Mouse (Mus musculus): Measurements from ENCODE around the gene Crtam. TPM values are rescaled to one million over a fixed set of nuclear protein-coding genes. Genes with fewer than 3 reads are reported as not detected.

Gene Crtam
- polyA plus RNA-seq, 1 experiment from 2014 or later, result 0.39 TPM

DNA sequence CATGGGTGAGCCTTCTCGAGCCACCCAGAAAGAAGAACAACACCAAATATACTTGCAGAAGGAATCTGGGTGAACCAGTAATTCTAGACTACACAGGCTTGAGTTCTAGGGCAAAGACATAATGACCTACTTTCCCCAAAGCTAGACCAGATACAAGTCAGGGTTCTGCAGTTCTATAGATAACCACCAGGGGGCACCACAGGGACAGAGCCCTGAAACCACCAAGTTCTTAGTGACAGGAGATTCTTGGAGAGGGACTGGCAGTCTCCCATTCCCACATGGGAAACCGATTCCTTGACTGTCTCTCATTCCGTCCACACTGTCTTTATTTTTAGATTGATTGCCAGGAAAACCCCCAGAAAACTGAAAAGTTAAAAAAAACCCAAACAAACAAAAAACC is 40.2 kb upstream of the Crtam start:
- WGBS, result 9% methylated on average over 3 of the region's 3 CpGs
- DNase-seq (ENCODE audit: low spot score) (peak; percentile 89), ATAC-seq (ENCODE audit: low FRiP score) (peak; percentile 55; the same call in 1 of the 2 replicates)
- Histone ChIP-seq H3K27ac (no peak overlapping the region), H3K9me3 (ENCODE audit: control insufficient read depth, low read length) (no peaks in the 10 kb centered on the region), H3K4me2 (replicated peaks) (no peak overlapping the region), H3K36me3 (replicated peaks; ENCODE audit: control insufficient read depth, insufficient read depth) (peaks cover 21% of the 10 kb centered on the region), H3K4me3 (replicated peaks; ENCODE audit: low read length) (no peak overlapping the region), H3K9ac (no peak overlapping the region), H3K27me3 (ENCODE audit: control insufficient read depth, insufficient read depth, low read length) (no peaks in the 10 kb centered on the region), H3K4me1 (replicated peaks; ENCODE audit: control insufficient read depth, insufficient read depth, low read length) (no peaks in the 10 kb centered on the region)

DNA sequence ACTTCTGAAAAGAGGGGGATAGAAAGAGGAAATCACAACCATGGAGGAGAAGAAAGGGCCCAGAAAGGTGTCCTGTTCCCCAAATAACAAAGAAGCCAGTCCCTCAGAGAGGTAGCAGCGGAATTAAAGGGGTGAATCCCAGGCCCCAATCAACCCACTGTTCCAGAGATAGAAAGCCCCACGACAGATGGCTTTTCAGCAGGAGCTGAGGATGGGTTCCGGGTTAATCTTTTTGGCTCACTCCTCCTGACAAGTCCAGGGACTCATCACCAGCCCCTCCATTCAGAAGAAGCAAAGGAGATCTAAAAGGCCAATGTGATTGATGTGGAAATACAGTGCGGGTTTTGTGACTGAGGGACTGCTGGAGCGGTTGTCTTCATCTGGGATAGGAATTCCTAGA is 39.2 kb upstream of the Crtam start:
- H3K4me1 ChIP-seq (replicated peaks; ENCODE audit: control insufficient read depth, insufficient read depth, low read length), result no peaks in the 10 kb centered on the region
- H3K9ac ChIP-seq, result no peak overlapping the region
- H3K4me3 ChIP-seq (replicated peaks; ENCODE audit: low read length), result no peak overlapping the region
- H3K36me3 ChIP-seq (replicated peaks; ENCODE audit: control insufficient read depth, insufficient read depth), result peaks cover 21% of the 10 kb centered on the region
- DNase-seq (ENCODE audit: low spot score) (no peak), ATAC-seq (ENCODE audit: low FRiP score) (no peak)
- 81% methylated on average over 5 of the region's 5 CpGs for WGBS
- H3K4me2 ChIP-seq (replicated peaks), result no peak overlapping the region
- no peaks in the 10 kb centered on the region for H3K9me3 ChIP-seq (ENCODE audit: control insufficient read depth, low read length)
- H3K27me3 ChIP-seq (ENCODE audit: control insufficient read depth, insufficient read depth, low read length), result no peaks in the 10 kb centered on the region
- H3K27ac ChIP-seq, result no peak overlapping the region

DNA sequence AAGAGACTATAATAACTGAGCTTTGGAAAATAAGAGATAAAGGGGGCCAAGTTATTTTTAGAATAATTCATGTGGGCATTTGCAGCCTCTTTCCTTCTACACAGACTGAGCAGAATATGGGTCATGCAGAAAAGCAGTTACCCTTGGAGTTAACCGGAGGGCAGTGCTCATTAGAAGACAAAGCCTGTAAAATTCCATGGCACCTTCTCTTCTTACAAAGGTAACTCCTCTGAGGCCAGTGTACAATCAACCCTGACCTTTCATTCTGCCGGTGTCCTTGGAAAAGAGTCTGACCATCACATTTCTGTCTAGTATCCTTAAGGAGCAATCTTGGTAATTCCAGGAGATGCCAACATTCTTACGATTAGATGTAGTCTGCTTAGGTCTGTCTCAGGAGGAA is 37.0 kb upstream of the Crtam start:
- Histone ChIP-seq H3K4me3 (replicated peaks; ENCODE audit: low read length) (no peak overlapping the region), H3K27ac (no peak overlapping the region), H3K9ac (no peak overlapping the region), H3K4me1 (replicated peaks; ENCODE audit: control insufficient read depth, insufficient read depth, low read length) (no peaks in the 10 kb centered on the region), H3K36me3 (replicated peaks; ENCODE audit: control insufficient read depth, insufficient read depth) (peaks cover 27% of the 10 kb centered on the region), H3K4me2 (replicated peaks) (no peak overlapping the region), H3K27me3 (ENCODE audit: control insufficient read depth, insufficient read depth, low read length) (no peaks in the 10 kb centered on the region), H3K9me3 (ENCODE audit: control insufficient read depth, low read length) (no peaks in the 10 kb centered on the region)
- DNase-seq (ENCODE audit: low spot score) (no peak), ATAC-seq (ENCODE audit: low FRiP score) (no peak)
- WGBS, result 84% methylated on average over 3 of the region's 3 CpGs

DNA sequence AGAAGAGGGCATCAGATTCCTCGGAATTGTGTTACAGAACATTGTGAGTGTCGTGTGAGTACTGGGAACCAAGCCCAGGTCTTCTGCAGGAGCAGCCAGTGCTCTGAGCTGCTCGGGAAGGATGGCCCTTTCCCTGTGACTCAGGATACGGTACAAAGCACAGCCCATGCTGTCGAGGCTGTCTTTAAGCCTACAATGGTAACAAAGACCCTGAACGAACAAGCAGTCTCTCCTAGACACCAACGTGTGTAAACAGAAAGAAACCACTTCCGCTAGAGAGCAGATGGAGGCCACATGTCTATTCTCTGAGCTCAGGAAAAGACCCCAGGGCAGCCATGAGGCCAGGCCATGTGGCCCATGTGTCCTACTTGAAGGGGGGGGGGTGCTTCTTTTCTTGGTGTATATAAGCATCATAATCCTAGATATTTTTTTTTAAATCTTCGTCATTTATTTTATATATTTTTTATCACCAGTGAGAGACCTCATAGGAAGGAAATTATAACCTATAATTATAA is 33.8 kb upstream of the Crtam start:
- no peaks in the 10 kb centered on the region for H3K27me3 ChIP-seq (ENCODE audit: control insufficient read depth, insufficient read depth, low read length)
- no peak for ATAC-seq (ENCODE audit: low FRiP score)
- H3K9me3 ChIP-seq (ENCODE audit: control insufficient read depth, low read length), result no peaks in the 10 kb centered on the region
- H3K4me1 ChIP-seq (replicated peaks; ENCODE audit: control insufficient read depth, insufficient read depth, low read length), result 0 out of 2 replicates have a peak, but pooled peaks cover 5% of the 10 kb centered on the region
- 52% methylated on average over 9 of the region's 9 CpGs for WGBS
- H3K36me3 ChIP-seq (replicated peaks; ENCODE audit: control insufficient read depth, insufficient read depth), result peaks cover 25% of the 10 kb centered on the region
- no peak overlapping the region for H3K9ac ChIP-seq
- no peak overlapping the region for H3K4me3 ChIP-seq (replicated peaks; ENCODE audit: low read length)
- H3K27ac ChIP-seq, result no peak overlapping the region
- DNase-seq (ENCODE audit: low spot score), result no peak
- H3K4me2 ChIP-seq (replicated peaks), result no peak overlapping the region

DNA sequence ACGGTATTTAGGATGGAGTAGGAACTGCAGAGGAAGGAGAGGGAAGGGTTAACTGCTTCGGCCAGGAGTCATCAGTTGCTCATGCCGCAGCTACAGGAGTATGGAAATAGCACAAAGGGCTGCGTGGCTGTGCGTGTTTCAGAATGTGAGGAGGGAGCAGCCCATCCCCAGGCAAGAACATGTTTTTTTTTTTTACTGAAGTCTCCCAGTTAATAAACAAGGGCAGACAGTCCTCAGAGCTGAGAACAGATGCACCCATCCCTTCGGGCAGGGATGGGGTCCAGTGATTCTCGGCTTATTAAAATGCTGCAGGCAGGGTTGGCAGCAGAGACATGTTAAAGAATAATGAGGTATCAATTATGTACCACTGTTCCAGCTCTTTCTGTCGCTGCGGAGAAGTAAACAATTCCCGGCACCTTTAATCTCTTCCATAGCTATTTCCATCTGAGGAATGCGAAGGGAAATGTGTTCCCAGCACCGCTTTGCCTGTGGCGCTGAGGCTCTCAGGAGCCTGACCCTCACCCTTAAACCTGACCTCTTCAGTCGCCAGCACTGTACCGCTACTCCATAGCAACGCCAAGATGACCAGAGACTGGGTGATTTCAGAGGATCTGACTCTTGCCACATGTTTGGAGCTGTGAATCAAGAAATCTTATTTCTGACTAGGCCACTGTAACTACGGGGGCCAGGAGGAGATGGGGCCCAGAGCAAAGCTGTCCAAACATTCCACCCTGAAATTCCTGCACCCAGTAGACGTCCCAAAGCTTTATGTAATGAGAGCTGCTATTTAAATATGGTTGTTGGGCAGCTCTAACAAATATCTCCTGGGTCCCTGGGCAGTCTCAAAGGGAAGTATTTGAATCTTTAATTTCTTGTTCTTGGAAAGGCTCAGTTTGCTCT is 27.4 kb upstream of the Crtam start:
- Histone ChIP-seq H3K27ac (peak overlapping the region; percentile 79), H3K4me3 (replicated peaks; ENCODE audit: low read length) (no peak overlapping the region), H3K4me2 (replicated peaks) (peak overlapping the region; percentile 27), H3K4me1 (replicated peaks; ENCODE audit: control insufficient read depth, insufficient read depth, low read length) (peaks cover 20% of the 10 kb centered on the region), H3K36me3 (replicated peaks; ENCODE audit: control insufficient read depth, insufficient read depth) (peaks cover 16% of the 10 kb centered on the region), H3K27me3 (ENCODE audit: control insufficient read depth, insufficient read depth, low read length) (no peaks in the 10 kb centered on the region), H3K9ac (peak overlapping the region; percentile 26; the same call in 1 of the 2 replicates), H3K9me3 (ENCODE audit: control insufficient read depth, low read length) (no peaks in the 10 kb centered on the region)
- ATAC-seq (ENCODE audit: low FRiP score) (peak; percentile 70), DNase-seq (ENCODE audit: low spot score) (no peak)
- 30% methylated on average over 18 of the region's 18 CpGs for whole genome bisulfite sequencing

DNA sequence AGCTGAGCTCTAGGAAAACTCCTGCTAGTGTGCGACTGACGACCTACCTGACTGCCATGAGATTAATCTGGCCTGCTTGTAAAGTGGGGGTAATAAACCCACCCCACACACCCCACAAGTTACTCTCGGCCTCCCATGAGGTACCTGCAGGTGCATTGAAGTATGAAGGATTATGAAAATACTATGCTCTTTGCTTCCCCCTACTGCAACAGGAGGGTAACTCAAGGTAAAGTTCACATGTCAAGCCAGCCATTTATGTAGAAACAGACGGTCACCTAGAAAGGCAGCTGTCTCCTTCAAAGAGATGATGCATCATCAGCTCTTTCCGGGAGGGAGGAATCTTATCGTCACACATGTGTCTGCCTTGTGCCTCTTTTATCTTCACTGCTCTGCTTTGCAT is 25.4 kb upstream of the Crtam start:
- DNase-seq (ENCODE audit: low spot score), result no peak
- 75% methylated on average over 6 of the region's 6 CpGs for WGBS

DNA sequence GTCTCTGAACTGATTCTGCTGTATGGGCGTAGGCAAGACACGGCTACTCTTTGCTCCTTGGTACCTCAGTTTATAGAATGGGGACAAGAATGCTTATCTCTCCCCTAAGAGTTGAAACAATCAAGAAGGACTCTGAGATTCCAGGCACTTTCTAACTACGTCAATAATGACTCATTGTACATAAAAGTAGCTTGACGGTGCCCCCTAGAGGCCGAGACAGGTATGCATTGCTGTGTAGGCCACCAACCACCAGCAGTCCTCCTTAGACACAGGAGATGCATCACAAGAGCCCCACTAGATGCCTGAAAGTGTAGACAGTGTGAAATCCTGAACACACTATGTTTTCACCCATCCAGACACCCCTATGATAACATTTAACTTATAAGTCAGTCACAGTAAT is 24.0 kb upstream of the Crtam start:
- no peak overlapping the region for H3K27ac ChIP-seq
- H3K9me3 ChIP-seq (ENCODE audit: control insufficient read depth, low read length), result no peaks in the 10 kb centered on the region
- peak; percentile 49 for DNase-seq (ENCODE audit: low spot score)
- no peak overlapping the region for H3K4me3 ChIP-seq (replicated peaks; ENCODE audit: low read length)
- H3K36me3 ChIP-seq (replicated peaks; ENCODE audit: control insufficient read depth, insufficient read depth), result peaks cover 16% of the 10 kb centered on the region
- H3K4me1 ChIP-seq (replicated peaks; ENCODE audit: control insufficient read depth, insufficient read depth, low read length), result peaks cover 15% of the 10 kb centered on the region
- no peak overlapping the region for H3K4me2 ChIP-seq (replicated peaks)
- 48% methylated on average over 5 of the region's 5 CpGs for WGBS
- no peaks in the 10 kb centered on the region for H3K27me3 ChIP-seq (ENCODE audit: control insufficient read depth, insufficient read depth, low read length)
- ATAC-seq (ENCODE audit: low FRiP score), result no peak
- no peak overlapping the region for H3K9ac ChIP-seq

More for the DNA sequence above, 25.4 kb upstream of the Crtam start:
- no peak overlapping the region for H3K27ac ChIP-seq
- no peaks in the 10 kb centered on the region for H3K27me3 ChIP-seq (ENCODE audit: control insufficient read depth, insufficient read depth, low read length)
- no peak overlapping the region for H3K9ac ChIP-seq
- H3K4me1 ChIP-seq (replicated peaks; ENCODE audit: control insufficient read depth, insufficient read depth, low read length), result peaks cover 20% of the 10 kb centered on the region
- ATAC-seq (ENCODE audit: low FRiP score), result no peak
- no peaks in the 10 kb centered on the region for H3K9me3 ChIP-seq (ENCODE audit: control insufficient read depth, low read length)
- no peak overlapping the region for H3K4me3 ChIP-seq (replicated peaks; ENCODE audit: low read length)
- H3K36me3 ChIP-seq (replicated peaks; ENCODE audit: control insufficient read depth, insufficient read depth), result peaks cover 16% of the 10 kb centered on the region
- no peak overlapping the region for H3K4me2 ChIP-seq (replicated peaks)

DNA sequence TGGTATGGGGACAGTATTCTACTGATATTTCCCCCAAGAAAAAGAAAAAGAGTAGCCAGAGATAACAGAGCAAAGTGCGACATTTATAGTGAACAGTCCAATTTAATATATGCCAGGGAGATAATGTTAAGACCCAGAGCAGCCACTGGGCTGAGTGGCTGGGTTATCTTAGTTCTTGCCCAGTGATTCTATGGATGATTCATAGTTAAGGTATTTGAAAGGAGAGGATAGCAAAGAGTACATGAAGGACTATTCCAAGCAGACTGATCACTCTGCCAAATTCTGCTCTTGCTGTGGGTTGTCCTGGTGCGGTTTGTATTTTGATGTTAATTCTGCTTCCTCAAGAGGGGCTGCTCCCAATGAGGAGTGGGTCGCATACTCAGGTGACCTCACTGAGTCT is 17.3 kb upstream of the Crtam start:
- H3K36me3 ChIP-seq (replicated peaks; ENCODE audit: control insufficient read depth, insufficient read depth), result peaks cover 25% of the 10 kb centered on the region
- H3K27me3 ChIP-seq (ENCODE audit: control insufficient read depth, insufficient read depth, low read length), result no peaks in the 10 kb centered on the region
- no peaks in the 10 kb centered on the region for H3K4me1 ChIP-seq (replicated peaks; ENCODE audit: control insufficient read depth, insufficient read depth, low read length)
- 66% methylated on average over 3 of the region's 3 CpGs for WGBS
- H3K4me2 ChIP-seq (replicated peaks), result no peak overlapping the region
- no peak overlapping the region for H3K4me3 ChIP-seq (replicated peaks; ENCODE audit: low read length)
- no peak overlapping the region for H3K27ac ChIP-seq
- H3K9me3 ChIP-seq (ENCODE audit: control insufficient read depth, low read length), result no peaks in the 10 kb centered on the region
- DNase-seq (ENCODE audit: low spot score) (no peak), ATAC-seq (ENCODE audit: low FRiP score) (no peak)
- H3K9ac ChIP-seq, result no peak overlapping the region

DNA sequence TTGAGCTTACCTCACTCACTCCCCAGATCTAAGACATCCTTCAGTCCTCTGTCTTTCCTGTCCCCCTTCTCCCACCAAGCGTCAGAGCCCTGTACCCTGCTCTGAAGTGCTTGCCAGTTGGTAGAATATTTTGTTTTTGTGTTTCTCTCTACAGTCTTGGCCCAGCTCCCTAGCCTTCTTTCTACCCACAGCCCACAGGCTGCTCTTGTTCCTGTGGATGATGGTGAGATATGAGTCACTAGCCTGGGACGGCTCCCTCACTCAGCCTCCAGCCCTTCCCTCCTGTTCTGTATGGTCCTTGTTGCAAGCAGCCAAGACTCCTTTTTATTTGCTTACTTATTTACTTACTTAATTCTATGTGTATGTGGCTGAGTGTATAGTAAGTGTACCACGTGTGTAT is 16.1 kb upstream of the Crtam start:
- H3K4me3 ChIP-seq (replicated peaks; ENCODE audit: low read length), result no peak overlapping the region
- no peaks in the 10 kb centered on the region for H3K27me3 ChIP-seq (ENCODE audit: control insufficient read depth, insufficient read depth, low read length)
- no peak overlapping the region for H3K9ac ChIP-seq
- no peaks in the 10 kb centered on the region for H3K9me3 ChIP-seq (ENCODE audit: control insufficient read depth, low read length)
- peaks cover 25% of the 10 kb centered on the region for H3K36me3 ChIP-seq (replicated peaks; ENCODE audit: control insufficient read depth, insufficient read depth)
- DNase-seq (ENCODE audit: low spot score) (no peak), ATAC-seq (ENCODE audit: low FRiP score) (no peak)
- no peaks in the 10 kb centered on the region for H3K4me1 ChIP-seq (replicated peaks; ENCODE audit: control insufficient read depth, insufficient read depth, low read length)
- WGBS, result 94% methylated on average over 3 of the region's 3 CpGs
- H3K4me2 ChIP-seq (replicated peaks), result no peak overlapping the region
- no peak overlapping the region for H3K27ac ChIP-seq
